Mouse (Mus musculus) small intestine, adult 2 months (tissue): ENCODE data around the gene Bicd2.

ENCODE experiments used
- CTCF ChIP-seq: fragments of 200-500 bp; IDR thresholded peaks from 2 replicates; pipeline ENCODE4 v1.5.1; 2012; ENCODE audit warnings: low read depth, mild to moderate bottlenecking, control low read depth, inconsistent platforms, low read length, moderate library complexity, mixed read lengths; ENCODE audit not compliant: insufficient replicate concordance, insufficient read length; ENCODE audit errors: extremely low read depth
- POLR2A ChIP-seq: fragments of 200-500 bp; IDR thresholded peaks from 2 replicates; pipeline ENCODE4 v1.6.1; 2012; ENCODE audit warnings: low read depth, mild to moderate bottlenecking, control low read depth, inconsistent platforms, low read length, moderate library complexity

- TF ChIP-seq CTCF (no peak), POLR2A (no peak)
These were observed 92.1 kb downstream of the Bicd2 start for GRCm38 (mm10) chr13:49433268-49434029.
